Mouse (Mus musculus): ENCODE results near the gene Jph3. TPM values are rescaled to one million over a fixed set of nuclear protein-coding genes. Genes with fewer than 3 reads are reported as not detected.

Jph3 gene
- polyA plus RNA-seq, 1 experiment from 2014 or later: 106 TPM

GRCm38 (mm10) chr8:121721072-121721471 lies 8.4 kb upstream of the Jph3 start:
- Histone ChIP-seq H3K4me3 (ENCODE audit: low read length) (no peak overlapping the region), H3K27me3 (replicated peaks; ENCODE audit: control insufficient read depth, insufficient read depth, low read length) (no peaks in the 10 kb centered on the region), H3K4me1 (ENCODE audit: control insufficient read depth, insufficient read depth, low read depth, low read length) (peaks cover 4% of the 10 kb centered on the region), H3K27ac (ENCODE audit: low read depth, low read length) (no peak overlapping the region), H3K36me3 (ENCODE audit: control insufficient read depth, insufficient read depth, low read length) (no peaks in the 10 kb centered on the region), H3K9ac (ENCODE audit: low read depth, low read length) (no peak overlapping the region), H3K9me3 (ENCODE audit: control insufficient read depth, low read length) (no peaks in the 10 kb centered on the region), H3K4me2 (ENCODE audit: low read length) (no peak overlapping the region)
- no peak for ATAC-seq
- 48% methylated on average over 6 of the region's 6 CpGs for WGBS

- ATAC-seq: no peak
- H3K27ac ChIP-seq (ENCODE audit: low read depth, low read length): no peak overlapping the region
- 73% methylated on average over 12 of the region's 12 CpGs for WGBS
Measured at GRCm38 (mm10) chr8:121723846-121724245, 5.6 kb upstream of the Jph3 start.

GRCm38 (mm10) chr8:121727164-121727563 lies 2.3 kb upstream of the Jph3 start:
- Histone ChIP-seq H3K36me3 (ENCODE audit: control insufficient read depth, insufficient read depth, low read length) (no peaks in the 10 kb centered on the region), H3K9me3 (ENCODE audit: control insufficient read depth, low read length) (no peaks in the 10 kb centered on the region), H3K27ac (ENCODE audit: low read depth, low read length) (no peak overlapping the region), H3K9ac (ENCODE audit: low read depth, low read length) (no peak overlapping the region), H3K27me3 (replicated peaks; ENCODE audit: control insufficient read depth, insufficient read depth, low read length) (peaks cover 2% of the 10 kb centered on the region; the same call in 1 of the 2 replicates), H3K4me2 (ENCODE audit: low read length) (no peak overlapping the region), H3K4me3 (ENCODE audit: low read length) (no peak overlapping the region), H3K4me1 (ENCODE audit: control insufficient read depth, insufficient read depth, low read depth, low read length) (peaks cover 5% of the 10 kb centered on the region)
- WGBS: 63% methylated on average over 3 of the region's 3 CpGs
- no peak for ATAC-seq

More at GRCm38 (mm10) chr8:121723846-121724245, 5.6 kb upstream of the Jph3 start:
- Histone ChIP-seq H3K4me2 (ENCODE audit: low read length) (no peak overlapping the region), H3K4me1 (ENCODE audit: control insufficient read depth, insufficient read depth, low read depth, low read length) (no peaks in the 10 kb centered on the region), H3K27me3 (replicated peaks; ENCODE audit: control insufficient read depth, insufficient read depth, low read length) (no peaks in the 10 kb centered on the region), H3K4me3 (ENCODE audit: low read length) (no peak overlapping the region), H3K36me3 (ENCODE audit: control insufficient read depth, insufficient read depth, low read length) (no peaks in the 10 kb centered on the region), H3K9me3 (ENCODE audit: control insufficient read depth, low read length) (no peaks in the 10 kb centered on the region), H3K9ac (ENCODE audit: low read depth, low read length) (no peak overlapping the region)

GRCm38 (mm10) chr8:121729754-121730153 lies 331 bp downstream of the Jph3 start:
- 0 out of 2 replicates have a peak, but pooled peaks have one; percentile 7 for ATAC-seq
- Histone ChIP-seq H3K36me3 (ENCODE audit: control insufficient read depth, insufficient read depth, low read length) (no peaks in the 10 kb centered on the region), H3K4me3 (ENCODE audit: low read length) (peak overlapping the region; percentile 76), H3K27me3 (replicated peaks; ENCODE audit: control insufficient read depth, insufficient read depth, low read length) (peaks cover 2% of the 10 kb centered on the region), H3K4me1 (ENCODE audit: control insufficient read depth, insufficient read depth, low read depth, low read length) (peaks cover 18% of the 10 kb centered on the region), H3K27ac (ENCODE audit: low read depth, low read length) (peak overlapping the region; percentile 78; the same call in 1 of the 2 replicates), H3K9me3 (ENCODE audit: control insufficient read depth, low read length) (no peaks in the 10 kb centered on the region), H3K9ac (ENCODE audit: low read depth, low read length) (peak overlapping the region; percentile 84), H3K4me2 (ENCODE audit: low read length) (peak overlapping the region; percentile 78)
- 0% methylated on average over 29 of the region's 54 CpGs for WGBS

- H3K4me3 ChIP-seq (ENCODE audit: low read length): peak overlapping the region; percentile 76
- peak overlapping the region; percentile 78 for H3K27ac ChIP-seq (ENCODE audit: low read depth, low read length)
- peak; percentile 28; the same call in 1 of the 2 replicates for ATAC-seq
- H3K4me1 ChIP-seq (ENCODE audit: control insufficient read depth, insufficient read depth, low read depth, low read length): peaks cover 18% of the 10 kb centered on the region
- H3K4me2 ChIP-seq (ENCODE audit: low read length): peak overlapping the region; percentile 78
- peak overlapping the region; percentile 84 for H3K9ac ChIP-seq (ENCODE audit: low read depth, low read length)
- peaks cover 2% of the 10 kb centered on the region for H3K27me3 ChIP-seq (replicated peaks; ENCODE audit: control insufficient read depth, insufficient read depth, low read length)
- 0% methylated on average over 38 of the region's 60 CpGs for WGBS
- H3K9me3 ChIP-seq (ENCODE audit: control insufficient read depth, low read length): no peaks in the 10 kb centered on the region
- no peaks in the 10 kb centered on the region for H3K36me3 ChIP-seq (ENCODE audit: control insufficient read depth, insufficient read depth, low read length)
Measured at GRCm38 (mm10) chr8:121730170-121730569, 747 bp downstream of the Jph3 start.

- ATAC-seq: peak; percentile 31; the same call in 1 of the 2 replicates
- H3K27me3 ChIP-seq (replicated peaks; ENCODE audit: control insufficient read depth, insufficient read depth, low read length): peaks cover 2% of the 10 kb centered on the region
Measured at GRCm38 (mm10) chr8:121730646-121731045, 1.2 kb downstream of the Jph3 start.

GRCm38 (mm10) chr8:121731060-121731459 lies 1.6 kb downstream of the Jph3 start:
- Histone ChIP-seq H3K27me3 (replicated peaks; ENCODE audit: control insufficient read depth, insufficient read depth, low read length) (peaks cover 2% of the 10 kb centered on the region), H3K4me1 (ENCODE audit: control insufficient read depth, insufficient read depth, low read depth, low read length) (peaks cover 18% of the 10 kb centered on the region), H3K36me3 (ENCODE audit: control insufficient read depth, insufficient read depth, low read length) (no peaks in the 10 kb centered on the region), H3K4me2 (ENCODE audit: low read length) (peak overlapping the region; percentile 78), H3K4me3 (ENCODE audit: low read length) (peak overlapping the region; percentile 76), H3K9me3 (ENCODE audit: control insufficient read depth, low read length) (no peaks in the 10 kb centered on the region), H3K9ac (ENCODE audit: low read depth, low read length) (peak overlapping the region; percentile 84), H3K27ac (ENCODE audit: low read depth, low read length) (peak overlapping the region; percentile 78; the same call in 1 of the 2 replicates)
- peak; percentile 41 for ATAC-seq
- WGBS: 3% methylated on average over 10 of the region's 11 CpGs

More at GRCm38 (mm10) chr8:121730646-121731045, 1.2 kb downstream of the Jph3 start:
- Histone ChIP-seq H3K36me3 (ENCODE audit: control insufficient read depth, insufficient read depth, low read length) (no peaks in the 10 kb centered on the region), H3K4me1 (ENCODE audit: control insufficient read depth, insufficient read depth, low read depth, low read length) (peaks cover 18% of the 10 kb centered on the region), H3K27ac (ENCODE audit: low read depth, low read length) (peak overlapping the region; percentile 78), H3K4me2 (ENCODE audit: low read length) (peak overlapping the region; percentile 78), H3K9ac (ENCODE audit: low read depth, low read length) (peak overlapping the region; percentile 84), H3K4me3 (ENCODE audit: low read length) (peak overlapping the region; percentile 76), H3K9me3 (ENCODE audit: control insufficient read depth, low read length) (no peaks in the 10 kb centered on the region)
- under 1% methylated on average over 30 of the region's 37 CpGs for WGBS

- ATAC-seq: peak; percentile 43; the same call in 1 of the 2 replicates
- peak overlapping the region; percentile 84 for H3K9ac ChIP-seq (ENCODE audit: low read depth, low read length)
- H3K4me3 ChIP-seq (ENCODE audit: low read length): peak overlapping the region; percentile 76
- 2% methylated on average over 26 of the region's 26 CpGs for WGBS
- H3K27me3 ChIP-seq (replicated peaks; ENCODE audit: control insufficient read depth, insufficient read depth, low read length): peaks cover 2% of the 10 kb centered on the region
- no peaks in the 10 kb centered on the region for H3K9me3 ChIP-seq (ENCODE audit: control insufficient read depth, low read length)
- H3K27ac ChIP-seq (ENCODE audit: low read depth, low read length): peak overlapping the region; percentile 9; the same call in 1 of the 2 replicates
- peaks cover 18% of the 10 kb centered on the region for H3K4me1 ChIP-seq (ENCODE audit: control insufficient read depth, insufficient read depth, low read depth, low read length)
- H3K4me2 ChIP-seq (ENCODE audit: low read length): peak overlapping the region; percentile 78
- H3K36me3 ChIP-seq (ENCODE audit: control insufficient read depth, insufficient read depth, low read length): no peaks in the 10 kb centered on the region
Measured at GRCm38 (mm10) chr8:121731471-121732333, 2.3 kb downstream of the Jph3 start.

GRCm38 (mm10) chr8:121732334-121732665 lies 2.9 kb downstream of the Jph3 start:
- WGBS: 46% methylated on average over 4 of the region's 4 CpGs

More at GRCm38 (mm10) chr8:121732334-121732665, 2.9 kb downstream of the Jph3 start:
- Histone ChIP-seq H3K4me2 (ENCODE audit: low read length) (peak overlapping the region; percentile 78), H3K27ac (ENCODE audit: low read depth, low read length) (no peak overlapping the region), H3K4me1 (ENCODE audit: control insufficient read depth, insufficient read depth, low read depth, low read length) (peaks cover 18% of the 10 kb centered on the region), H3K9me3 (ENCODE audit: control insufficient read depth, low read length) (no peaks in the 10 kb centered on the region), H3K27me3 (replicated peaks; ENCODE audit: control insufficient read depth, insufficient read depth, low read length) (peaks cover 2% of the 10 kb centered on the region), H3K36me3 (ENCODE audit: control insufficient read depth, insufficient read depth, low read length) (no peaks in the 10 kb centered on the region), H3K9ac (ENCODE audit: low read depth, low read length) (peak overlapping the region; percentile 84), H3K4me3 (ENCODE audit: low read length) (peak overlapping the region; percentile 76)
- ATAC-seq: no peak

Data from hindbrain, embryonic 16.5 days (tissue).